Mouse (Mus musculus): ENCODE measurements around the gene Slc26a1.

The Slc26a1 gene

DNA sequence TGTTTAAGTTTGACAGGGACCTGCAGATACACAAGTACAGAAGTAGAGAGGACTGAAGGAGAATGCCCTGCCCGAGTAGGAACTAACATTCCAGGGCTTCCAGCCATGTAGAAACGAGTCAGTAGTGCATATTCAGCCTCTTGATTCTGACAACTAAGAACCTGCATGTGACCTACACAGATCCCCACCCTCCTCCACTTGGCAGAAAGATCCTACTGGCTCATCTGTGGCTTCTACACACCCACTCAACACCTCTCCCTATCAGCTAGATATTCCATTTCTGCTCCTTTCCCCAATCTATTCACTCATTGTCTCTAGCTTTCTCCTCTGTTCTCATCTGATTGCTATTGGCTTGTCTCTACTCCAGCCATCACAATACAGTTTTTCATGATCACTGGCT, 53.5 kb downstream of the Slc26a1 start:
- no peak for DNase-seq (ENCODE audit: low spot score in 2 of 2)

Measured in urinary bladder, adult 18-20 months (tissue).